Mouse (Mus musculus) cerebellum, adult 9-10 months (tissue): ENCODE data around the gene Crybb1.

Experiments
- DNase-seq: peaks from one replicate; pipeline ENCODE4 v3.0.0; 2022

The Crybb1 gene

DNA sequence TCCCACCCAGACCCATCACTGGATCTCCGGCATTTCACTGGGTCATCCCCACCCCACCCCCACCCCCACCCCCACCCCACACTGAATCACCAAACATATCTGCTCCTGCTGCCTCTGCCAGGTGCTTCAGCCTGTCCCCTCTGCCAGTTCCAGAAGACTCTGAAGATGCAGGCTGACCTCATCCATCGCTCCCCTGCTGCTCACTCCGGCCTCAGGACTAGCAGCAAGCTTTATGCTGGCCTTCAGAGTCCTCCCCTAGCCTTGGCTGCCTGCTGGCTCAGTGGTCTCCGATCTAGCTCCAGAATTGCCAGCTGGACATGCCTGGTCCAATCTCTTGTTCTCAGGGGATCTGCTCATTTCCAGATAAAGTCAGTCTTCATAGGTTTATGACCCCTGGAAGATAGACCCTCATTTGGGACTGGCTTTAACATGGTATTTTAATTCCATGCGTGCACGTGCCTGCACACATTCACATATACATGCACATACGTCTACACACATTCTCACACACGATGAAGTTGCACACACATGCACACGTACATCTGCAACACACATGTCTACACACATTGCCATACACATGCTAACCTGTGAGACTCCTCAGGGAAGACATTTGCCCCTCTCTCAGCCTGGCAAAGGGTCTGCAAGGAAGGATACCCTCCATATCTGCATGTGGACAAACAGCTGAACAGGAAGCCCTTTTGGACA, 17.6 kb upstream of the Crybb1 start:
- DNase-seq, result no peak

DNA sequence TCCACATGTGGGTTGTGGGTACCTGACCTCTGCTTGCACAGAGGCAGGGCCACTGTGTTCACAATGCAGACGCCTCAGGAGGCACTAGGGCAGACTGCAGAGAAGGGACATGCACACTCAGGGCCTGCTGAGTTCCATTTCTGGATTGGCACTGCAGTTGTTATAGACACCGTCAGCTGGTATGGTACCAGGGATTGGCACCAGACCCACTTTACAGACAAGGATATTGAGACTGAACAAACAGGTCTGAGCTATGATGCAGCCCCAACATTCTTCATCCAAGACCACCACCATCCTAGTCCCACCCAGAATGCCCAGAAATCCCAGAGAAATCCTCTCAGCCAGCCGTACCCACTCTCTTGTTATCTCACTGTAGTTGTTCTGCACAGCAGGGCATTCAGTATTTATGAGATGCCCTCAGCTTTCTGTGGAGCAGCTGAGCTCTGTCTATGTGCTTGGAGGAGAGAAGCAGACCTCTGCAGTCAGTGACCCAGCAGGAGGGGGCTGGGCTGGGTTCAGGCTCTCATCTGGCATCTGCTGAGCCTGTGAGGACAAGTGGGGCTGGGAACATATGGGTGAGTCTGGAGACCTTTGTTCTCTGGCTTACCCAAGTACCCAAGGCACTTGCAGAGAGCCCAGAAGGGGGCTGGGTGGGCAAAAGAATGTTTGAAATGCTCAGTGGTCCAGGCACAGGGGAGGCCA, 16.7 kb upstream of the Crybb1 start:
- DNase-seq, result no peak

GRCm38 (mm10) chr5:112240761-112241160, 14.9 kb upstream of the Crybb1 start:
- peak; percentile 94 for DNase-seq

GRCm38 (mm10) chr5:112241849-112242248, 13.8 kb upstream of the Crybb1 start:
- DNase-seq, result no peak

DNA sequence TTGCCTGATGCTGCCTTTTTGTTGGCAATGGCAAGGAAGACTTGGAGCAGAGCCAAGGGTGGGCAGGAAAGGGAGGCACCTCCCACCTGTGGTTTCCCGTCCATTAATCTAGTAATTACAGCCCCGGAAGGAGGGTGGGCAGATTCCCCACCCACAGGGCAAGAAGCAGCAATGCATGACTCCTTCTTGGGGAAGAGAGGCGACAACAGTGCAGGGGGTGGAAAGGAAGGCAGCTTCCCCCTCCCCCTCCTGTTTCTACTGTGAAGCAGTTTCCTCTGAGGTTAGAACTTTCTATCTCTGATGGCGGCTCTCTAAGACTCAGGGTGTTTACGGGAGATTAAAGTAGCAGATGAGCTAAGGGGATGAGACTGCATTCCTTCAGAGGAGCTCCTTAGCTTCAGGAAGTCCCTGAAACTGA, 13.2 kb upstream of the Crybb1 start:
- no peak for DNase-seq

GRCm38 (mm10) chr5:112243041-112243440, 12.6 kb upstream of the Crybb1 start:
- no peak for DNase-seq

- no peak for DNase-seq
These were observed 11.9 kb upstream of the Crybb1 start for GRCm38 (mm10) chr5:112243539-112244274.

GRCm38 (mm10) chr5:112244275-112244562, 11.4 kb upstream of the Crybb1 start:
- DNase-seq, result no peak

DNA sequence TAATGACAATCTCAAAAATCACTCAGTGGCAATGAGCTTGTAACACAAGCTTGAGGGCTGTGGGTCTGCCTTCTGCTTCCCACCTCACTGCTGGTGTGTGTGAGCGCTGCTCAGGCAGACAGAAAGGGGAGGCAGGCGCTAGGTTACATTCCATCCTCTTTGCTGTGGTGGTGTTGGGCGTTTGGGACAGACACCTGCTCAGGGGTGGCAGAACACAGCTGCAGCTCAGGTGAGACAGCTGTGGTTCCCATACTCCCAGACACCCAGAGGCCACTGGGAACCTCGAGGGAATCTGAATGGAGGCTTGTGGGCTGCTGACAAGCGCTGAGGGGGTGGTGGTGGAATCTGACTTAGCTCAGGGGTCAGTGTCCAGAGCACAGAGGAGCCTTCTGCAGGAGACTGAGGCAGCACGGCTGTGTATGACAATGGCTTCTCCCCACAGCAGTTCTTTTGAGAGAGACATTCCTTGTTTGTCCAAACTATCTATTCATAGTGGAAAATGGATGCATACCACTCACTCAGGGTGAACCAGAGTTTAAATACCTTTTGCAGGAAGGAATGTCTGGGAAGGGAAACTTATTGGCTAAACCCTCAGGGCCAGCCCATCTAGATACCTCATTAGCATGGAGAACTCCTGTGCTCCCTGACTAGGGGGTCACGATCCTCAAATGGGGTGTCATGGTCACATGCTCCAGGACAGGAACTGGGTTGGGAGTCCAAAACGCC, 10.6 kb upstream of the Crybb1 start:
- no peak for DNase-seq

DNA sequence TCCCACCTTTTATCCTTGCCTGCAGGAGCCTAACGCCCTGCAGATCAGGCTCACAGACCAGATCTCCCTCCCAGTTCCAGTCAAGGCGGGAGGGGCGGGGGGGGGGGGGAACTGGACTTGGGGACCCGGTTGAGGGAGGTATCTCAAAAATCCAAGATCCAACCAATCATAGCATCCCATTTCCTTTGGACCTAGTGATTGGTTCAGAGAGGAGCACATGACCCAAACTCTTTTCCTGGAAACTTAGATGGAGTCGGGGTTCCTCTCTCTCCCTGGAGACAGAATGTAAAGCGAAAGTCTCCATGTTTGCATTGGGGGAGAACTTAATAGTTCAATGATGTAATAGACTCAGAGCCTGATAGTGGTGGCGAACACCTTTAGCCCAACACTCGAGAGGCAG, 8.2 kb upstream of the Crybb1 start:
- DNase-seq, result no peak

- DNase-seq, result no peak
These were observed 6.5 kb upstream of the Crybb1 start for GRCm38 (mm10) chr5:112249106-112249505.

- DNase-seq, result no peak
These were observed 3.2 kb upstream of the Crybb1 start, which contains the start of gene Cryba4 for GRCm38 (mm10) chr5:112252400-112252799. Cryba4 (minus strand) TSS chr5:112252518.

DNA sequence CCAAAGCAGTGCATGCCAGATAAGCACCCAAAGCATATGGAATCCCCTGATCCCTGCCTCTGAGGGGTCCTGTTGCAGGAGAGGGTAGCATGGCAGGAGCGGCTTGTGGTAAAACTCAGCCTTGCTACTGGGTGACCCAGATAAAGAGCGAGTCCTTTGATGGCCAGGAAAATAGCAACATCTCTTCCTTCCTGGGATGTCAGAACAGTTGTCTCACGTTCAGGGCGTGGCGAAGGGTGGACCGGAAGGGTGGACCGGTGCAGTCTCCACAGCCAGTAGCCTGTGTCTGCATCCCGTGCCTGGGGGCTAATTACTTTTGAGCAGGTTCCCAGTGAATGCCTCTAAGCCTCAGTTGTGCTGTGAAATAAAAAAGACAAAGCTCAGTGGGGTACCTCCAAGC, 2.4 kb upstream of the Crybb1 start:
- no peak for DNase-seq

DNA sequence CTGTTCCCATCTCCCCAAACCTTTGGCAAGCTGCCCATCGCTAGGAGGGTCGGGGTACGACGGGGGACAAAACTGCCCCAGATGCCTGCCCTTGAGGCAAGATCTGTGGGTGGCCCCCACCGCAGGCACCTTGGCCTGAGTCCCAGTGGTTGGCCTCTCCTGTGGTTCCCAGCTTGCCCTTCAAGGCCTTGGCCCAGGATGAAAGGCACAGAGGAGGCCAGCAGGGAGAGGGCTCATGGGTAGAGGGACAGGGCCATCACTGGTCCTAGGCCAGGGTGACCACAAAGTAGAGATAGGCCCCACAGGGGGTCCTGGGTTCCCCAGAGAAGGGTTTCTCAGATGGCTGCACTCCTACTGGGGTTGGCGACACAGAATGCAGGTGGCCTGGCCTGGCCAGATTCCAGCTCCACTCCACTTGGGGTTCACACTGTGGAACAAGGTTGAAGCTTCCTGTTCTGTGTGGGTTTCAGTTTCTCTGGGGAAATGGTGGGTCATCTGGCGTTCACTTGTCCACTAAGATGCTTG, 1.3 kb upstream of the Crybb1 start:
- DNase-seq, result peak; percentile 74

- DNase-seq, result peak; percentile 72
These were observed 842 bp downstream of the Crybb1 start for GRCm38 (mm10) chr5:112256457-112256856.

- no peak for DNase-seq
These were observed 2.3 kb downstream of the Crybb1 start for GRCm38 (mm10) chr5:112257896-112258295.

DNA sequence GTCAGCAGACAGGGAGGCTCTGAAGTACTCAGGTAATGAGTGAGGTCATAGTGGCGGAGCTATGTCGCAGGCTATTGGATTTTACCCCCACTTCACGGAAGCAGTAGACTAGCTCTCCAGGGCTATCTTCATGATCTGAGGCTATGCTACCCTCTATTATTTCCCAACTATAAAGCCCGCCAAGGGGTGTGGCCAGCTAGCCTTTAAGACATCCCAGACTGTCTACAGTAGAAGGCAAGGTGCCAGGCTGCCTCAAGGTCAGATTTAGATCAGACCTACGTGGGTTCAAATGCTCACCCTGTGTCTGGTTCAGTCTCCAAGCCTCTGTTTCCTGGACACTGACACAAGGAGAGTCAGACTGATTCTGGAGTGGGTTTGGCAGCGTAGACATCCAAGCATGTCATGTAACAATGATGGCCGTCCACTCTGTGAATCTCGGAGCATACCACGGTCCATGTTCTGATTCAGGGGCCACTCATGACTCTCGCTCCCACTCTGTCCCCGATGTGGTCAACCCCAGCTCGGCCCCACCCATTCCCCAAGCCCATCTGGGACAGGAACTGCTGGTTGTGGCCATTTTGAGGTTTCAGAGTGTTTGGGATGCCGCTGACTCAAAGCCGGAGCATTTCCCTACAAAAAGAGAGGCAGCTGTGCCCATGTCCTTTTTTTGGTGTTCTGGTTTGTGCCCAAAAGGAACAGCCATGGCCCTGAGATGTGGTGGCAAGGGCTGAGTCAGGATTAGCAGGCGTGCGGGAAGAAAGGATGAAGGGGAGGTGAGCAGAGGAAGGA, 4.4 kb downstream of the Crybb1 start:
- DNase-seq, result no peak

DNA sequence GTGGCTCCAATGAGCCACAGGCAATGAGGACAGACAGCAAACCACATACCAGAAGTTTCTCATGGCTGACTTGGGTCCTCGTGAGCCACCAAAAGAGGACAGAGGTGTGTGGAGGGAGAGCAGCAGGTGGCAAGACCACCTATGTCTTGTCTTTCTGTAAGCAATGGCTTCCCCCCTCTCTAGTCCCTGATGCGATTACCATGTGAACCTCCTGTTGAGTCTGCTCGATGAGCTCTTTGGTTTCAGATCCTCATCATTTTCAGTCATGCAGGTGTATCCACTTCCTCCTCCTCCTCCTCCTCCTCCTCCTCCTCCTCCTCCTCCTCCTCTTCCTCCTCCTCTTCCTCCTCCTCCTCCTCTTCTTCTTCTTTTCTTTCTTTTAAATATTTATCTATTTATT, 5.2 kb downstream of the Crybb1 start:
- DNase-seq, result no peak

DNA sequence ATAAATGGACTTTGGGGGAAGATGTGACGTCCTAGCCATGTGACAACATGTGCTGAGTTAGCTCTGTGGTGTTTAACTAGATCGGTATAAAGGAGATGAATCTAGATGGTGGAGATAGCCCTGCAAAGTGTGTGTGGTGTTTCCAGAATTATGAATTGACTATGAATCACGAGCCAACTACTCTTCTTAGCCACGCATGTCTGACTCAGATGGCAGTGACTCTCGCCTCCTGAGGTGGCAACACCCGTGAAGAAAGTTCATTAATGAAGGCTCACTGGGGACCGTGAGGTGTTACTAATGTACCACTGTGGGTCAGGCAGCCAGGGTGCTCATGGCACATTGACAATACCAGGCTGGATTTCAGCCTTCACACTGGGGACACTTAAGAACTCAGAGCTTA, 8.5 kb downstream of the Crybb1 start:
- no peak for DNase-seq

DNA sequence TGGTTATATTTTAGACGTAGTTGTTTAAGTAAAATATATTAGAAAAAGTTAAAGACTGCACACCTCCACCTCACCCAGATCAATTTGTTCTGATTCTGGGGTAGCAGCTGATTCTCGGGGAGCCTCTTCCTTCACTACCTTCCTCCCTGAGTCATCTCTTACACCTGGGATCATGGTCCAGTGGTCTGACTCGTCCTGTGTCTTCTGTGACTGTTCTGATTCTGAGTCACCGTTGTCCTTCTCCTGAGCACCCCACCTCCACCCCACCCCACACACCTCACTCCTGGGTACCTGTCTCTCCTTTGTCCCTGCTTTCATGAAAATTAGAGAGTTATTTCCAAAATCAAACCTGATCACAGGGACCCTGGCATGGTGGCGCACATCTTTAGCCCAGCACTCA, 9.5 kb downstream of the Crybb1 start:
- no peak for DNase-seq

GRCm38 (mm10) chr5:112265515-112265914, 9.9 kb downstream of the Crybb1 start:
- no peak for DNase-seq
